Mouse (Mus musculus): ENCODE data around the gene Trpm5.

Trpm5 gene

GRCm38 (mm10) chr7:143094592-143095553, at the start of gene Trpm5:
Gene Trpm5 (minus strand): TSS chr7:143094642.
- DNase-seq, result peak; percentile 97

- no peak for DNase-seq
Measured at GRCm38 (mm10) chr7:143142680-143143079, 48.2 kb upstream of the Trpm5 start.

DNA sequence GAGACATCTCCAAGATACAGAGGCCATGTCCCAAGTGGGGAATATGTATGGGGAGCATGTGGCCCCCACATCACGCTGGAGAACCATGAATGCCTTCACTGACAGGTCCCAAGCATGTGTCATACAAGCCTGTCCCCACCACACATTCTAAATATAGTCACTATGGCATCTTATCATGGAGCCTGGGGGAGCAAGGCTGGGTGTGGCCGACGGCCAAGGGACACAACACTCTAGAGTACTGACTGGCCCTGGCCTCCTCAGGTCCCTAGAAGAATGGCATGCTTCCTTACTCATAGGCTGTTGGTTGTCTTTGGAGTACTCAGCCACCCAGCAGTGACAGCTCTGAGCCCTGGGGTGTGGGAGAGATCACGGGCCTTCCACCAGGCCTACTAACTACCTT, 45.5 kb upstream of the Trpm5 start:
- DNase-seq, result peak; percentile 98

DNA sequence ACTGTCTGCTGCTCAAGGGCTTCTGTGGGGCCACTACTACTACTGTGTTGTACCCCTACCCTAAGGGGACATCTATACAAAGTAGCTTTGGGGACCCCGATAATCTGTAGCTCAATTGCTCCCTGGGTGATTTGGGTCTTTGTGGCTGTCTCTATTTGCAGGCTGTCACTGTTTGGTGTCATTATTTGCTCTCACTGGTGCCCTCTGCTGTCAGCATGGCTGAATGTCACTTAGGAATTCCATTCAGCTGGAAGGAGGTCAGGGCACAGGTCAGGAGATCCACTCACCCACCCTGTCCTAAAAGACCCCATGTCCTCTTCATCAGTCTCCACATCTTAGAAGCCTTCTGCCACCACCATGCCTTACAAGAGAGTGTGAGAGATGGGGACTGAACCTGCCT, 44.3 kb upstream of the Trpm5 start:
- DNase-seq, result peak; percentile 94

DNA sequence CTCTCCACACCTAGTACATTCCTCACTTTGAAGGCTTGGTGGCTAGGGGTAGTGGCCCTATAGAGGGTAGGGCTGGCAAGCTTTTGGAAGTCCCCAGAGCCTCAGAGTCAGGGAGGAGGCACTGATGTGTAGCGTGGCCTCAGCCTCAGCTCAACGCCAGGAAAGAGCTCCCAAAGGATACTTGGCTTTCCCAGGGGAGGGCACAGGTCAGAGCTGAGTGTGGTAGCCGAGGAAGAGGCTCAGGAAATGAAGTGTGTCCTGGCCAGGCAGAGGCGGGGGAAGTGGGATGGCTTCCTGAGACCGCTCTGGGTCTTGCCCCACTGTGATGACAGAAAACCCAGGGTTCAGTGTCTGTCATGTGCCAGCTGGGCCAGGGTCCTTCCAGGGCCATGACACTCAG, 42.1 kb upstream of the Trpm5 start:
- peak; percentile 95 for DNase-seq

DNA sequence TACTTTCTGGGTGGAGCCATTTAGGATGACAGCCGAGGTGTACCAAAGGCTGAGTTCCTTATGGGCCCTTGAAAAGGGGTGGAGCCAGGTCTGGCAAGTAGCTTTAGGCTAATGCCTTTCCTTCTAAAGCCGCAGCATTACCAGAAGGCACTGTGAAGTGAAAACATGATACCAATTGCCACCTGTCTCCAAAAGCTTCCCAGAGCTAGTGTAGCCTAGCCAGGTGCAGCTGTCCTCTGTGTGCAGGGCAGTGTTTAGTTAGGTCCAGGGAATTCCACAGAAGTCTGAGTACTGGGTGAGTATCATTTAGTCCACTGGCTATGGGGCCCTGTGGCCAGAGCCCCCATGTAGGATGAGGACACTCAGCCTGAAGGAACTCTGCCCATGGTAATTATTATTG, 41.7 kb upstream of the Trpm5 start:
- no peak for DNase-seq

DNA sequence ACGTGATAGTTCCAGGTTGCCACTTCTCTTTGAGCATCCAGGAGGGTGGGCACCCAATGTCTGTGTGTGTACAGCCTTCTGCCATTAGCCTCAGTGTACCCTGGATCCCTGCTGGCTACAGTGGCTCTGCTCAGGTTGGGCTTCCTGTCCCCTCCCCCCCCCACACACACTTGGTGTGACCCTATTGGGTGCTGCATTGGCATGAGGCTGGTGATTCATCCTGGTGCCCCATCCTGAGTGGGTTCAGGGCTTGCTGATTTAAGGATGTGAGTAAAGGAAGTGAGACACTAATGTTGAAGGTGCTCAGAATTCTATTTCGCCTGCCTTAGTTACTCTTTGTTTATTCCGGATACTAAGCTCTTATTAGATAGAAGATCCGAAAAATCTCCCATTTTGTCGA, 38.4 kb upstream of the Trpm5 start:
- no peak for DNase-seq

DNA sequence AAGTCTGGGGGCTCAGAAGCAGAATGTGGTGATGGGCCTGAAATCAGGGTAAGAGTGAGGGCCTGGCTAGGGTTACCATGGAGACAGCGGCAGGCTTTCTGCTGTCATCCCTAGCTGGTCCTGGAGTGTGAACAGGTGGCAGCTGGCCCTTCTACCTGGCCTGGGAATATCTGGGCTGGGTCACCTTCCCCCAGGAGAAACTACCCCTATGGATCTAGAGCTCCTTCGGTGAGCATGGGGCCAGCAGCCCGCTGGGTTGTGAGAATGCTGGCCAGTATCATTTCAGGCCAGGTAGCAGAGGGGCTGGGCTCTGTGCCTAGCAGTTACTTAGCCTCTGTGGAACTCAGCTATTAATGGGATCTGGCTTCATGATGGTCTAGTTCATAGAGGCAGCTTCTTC, 30.5 kb upstream of the Trpm5 start:
- peak; percentile 94 for DNase-seq

GRCm38 (mm10) chr7:143123876-143124669, 29.6 kb upstream of the Trpm5 start:
- peak; percentile 98 for DNase-seq

- peak; percentile 98 for DNase-seq
Measured at GRCm38 (mm10) chr7:143122191-143122590, 27.7 kb upstream of the Trpm5 start.

GRCm38 (mm10) chr7:143119826-143120225, 25.4 kb upstream of the Trpm5 start:
- DNase-seq, result no peak

DNA sequence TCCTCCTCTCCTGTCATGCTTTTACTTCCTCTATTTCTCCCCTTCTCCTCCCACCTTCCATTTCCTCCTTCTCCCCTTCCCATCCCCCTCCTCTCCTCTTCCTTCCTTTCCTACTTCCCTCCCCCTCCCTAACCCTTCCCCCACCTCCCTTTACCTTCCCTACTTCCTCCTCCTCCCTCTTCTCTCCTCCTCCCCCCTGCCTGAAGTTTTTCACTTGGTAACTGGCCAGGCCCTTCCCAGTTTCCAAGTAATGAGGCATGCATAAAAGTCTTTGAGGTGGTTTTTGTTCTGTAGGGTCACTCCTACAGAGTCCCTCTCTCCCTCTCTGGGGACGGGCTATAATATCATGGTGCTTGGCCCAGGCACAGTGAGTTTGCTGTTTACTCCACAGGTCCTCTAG, 25.0 kb upstream of the Trpm5 start:
- DNase-seq, result peak; percentile 89

DNA sequence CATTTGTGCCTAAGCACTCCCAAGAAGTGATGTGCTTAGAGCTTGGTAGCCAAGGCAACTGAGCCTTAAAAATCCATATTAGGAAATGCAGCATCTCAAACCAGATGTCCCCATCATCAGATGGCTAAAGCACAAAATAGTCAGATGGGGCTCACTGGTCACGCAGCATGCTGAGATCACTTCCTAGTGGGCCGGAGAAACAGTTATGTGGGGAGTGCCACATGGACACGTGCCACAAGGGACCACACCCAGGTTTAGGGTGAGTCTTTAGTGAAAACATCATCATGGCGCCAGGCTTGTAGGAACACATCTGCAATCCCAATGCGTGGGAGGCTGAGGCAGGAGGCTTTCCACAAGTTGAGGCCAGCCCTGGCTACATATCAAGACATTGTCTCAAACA, 22.1 kb upstream of the Trpm5 start:
- DNase-seq, result no peak

DNA sequence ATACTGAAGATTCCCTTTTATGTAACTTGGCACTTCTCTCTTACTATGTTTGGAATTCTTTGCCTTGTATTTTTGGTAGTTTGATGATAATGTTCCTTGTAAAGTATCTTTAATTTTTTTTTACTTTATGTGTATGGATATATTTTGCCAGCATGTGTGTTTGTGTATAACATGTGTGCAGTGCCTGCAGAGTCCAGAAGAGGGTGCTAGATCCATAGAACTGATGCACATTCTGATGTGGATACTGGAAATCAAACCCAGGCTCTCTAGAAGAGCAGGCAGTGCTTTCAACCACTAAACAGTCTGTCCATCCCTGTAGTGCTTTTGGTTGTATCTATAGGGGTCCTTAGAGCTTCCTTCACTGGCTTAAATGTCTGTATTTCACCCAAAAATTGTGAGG, 20.3 kb upstream of the Trpm5 start:
- DNase-seq, result no peak

- peak; percentile 93 for DNase-seq
Measured at GRCm38 (mm10) chr7:143112395-143112794, 18.0 kb upstream of the Trpm5 start.

DNA sequence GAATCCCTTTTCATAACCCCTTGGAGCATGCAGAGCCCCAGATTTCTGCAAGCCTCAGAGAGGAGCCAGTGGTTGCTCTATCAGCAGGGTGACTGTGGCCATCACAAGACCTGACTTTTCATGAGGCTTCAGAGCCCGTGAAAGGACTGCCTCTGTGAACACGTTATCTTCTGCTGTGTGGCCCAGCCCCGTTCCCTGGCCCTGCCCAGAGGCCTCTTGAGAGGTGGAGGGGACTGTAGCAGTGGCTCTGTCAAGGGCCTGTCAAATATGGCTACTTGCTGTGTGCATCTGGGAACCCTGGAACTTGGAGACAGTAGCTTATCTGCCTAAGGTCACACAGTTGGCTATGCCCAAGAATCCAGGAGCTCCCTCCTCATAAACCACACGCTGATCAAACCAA, 17.3 kb upstream of the Trpm5 start:
- peak; percentile 97 for DNase-seq

- no peak for DNase-seq
Measured at GRCm38 (mm10) chr7:143110803-143111202, 16.4 kb upstream of the Trpm5 start.

DNA sequence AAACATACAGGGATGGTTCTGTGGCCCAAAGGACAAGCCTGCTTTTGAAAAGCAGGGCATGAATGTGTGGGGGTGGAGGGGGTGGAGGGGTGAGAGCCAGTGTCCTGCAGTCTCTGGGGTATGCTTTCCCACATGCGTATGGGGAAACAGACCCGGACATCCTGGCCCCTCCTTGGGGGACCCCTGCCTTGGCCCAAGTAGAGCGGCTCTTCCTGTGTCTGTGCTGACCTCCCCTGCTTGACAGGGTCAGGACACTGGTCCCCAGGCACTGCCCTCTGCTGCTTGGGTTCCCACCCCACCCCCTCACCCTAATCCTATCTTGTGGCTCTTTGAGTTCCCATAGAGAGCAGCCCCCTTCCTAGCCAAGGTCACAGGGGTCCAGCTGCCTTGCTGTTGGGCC, 15.3 kb upstream of the Trpm5 start:
- DNase-seq, result peak; percentile 94

DNA sequence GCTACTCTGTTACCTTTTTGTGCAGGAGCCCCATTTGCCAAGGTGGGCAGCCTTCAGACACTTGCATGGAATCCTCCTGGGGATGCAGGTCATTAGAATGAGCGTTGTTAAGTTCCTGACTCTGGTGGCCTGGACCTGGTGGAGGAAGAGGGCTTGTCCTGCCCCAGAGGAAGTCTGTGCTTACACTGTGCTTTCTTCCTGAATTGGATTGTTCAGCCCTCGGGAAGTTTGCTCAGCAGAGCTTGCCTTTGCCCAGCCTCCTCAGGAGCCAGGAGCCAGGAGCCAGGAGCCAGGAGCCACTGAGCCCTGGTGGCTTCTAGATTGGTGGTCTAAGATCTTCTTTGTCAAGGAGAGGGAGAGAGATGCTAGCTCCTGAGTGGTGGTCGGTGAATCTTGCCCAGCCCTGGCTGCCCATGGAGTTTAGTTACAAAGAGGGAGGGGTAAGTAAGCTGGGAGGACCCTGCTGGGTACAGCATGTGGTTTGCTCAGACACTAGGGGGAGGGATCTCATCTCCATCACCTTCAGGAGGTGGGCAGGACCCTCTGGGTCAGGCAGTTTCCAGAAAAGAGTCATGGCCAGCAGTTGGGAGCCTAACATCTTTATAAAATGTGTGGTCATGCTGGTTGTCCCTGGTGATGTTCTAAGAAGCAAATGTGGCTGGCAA, 14.7 kb upstream of the Trpm5 start:
- peak; percentile 94 for DNase-seq

- DNase-seq, result peak; percentile 96
Measured at GRCm38 (mm10) chr7:143108200-143108599, 13.8 kb upstream of the Trpm5 start.

DNA sequence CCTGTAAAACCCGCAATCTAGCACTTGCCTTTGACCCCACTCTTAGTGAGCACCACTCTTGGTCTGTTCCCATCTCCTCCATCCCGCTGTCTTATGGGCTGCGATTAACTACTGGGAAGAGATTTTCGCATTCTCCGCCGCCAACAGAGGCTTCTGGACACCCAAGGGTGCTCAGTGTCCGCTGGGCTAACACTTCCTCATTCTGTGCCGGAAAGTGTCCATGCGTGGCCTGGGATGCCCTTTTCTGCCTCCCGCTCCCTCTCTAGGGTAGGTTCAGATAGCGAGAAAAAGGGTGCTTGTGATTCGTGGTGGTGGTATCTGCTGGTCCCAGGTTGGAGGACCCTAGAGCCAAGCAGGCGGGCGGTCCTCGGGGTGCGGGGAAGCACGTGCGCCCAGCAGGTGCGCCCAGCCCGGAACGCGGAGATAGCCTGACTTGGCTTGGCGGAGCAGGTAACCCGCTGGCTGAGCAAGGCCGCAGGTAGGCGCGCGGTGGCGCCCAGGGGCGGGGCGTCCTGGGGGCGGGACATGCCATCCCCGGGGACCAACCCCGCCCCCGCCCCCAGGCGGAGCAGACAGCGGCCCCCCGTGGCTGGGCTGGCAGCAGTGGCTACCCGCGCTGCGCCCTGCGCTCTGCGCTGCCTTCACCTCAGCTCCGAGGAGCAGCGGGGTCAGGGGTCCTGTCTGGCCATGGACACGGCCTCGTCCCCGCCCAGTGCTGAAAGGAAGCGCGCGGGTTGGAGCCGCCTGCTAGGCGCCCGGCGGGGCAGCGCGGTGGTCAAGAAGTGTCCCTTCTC, 12.4 kb upstream of the Trpm5 start:
- DNase-seq, result peak; percentile 96

- no peak for DNase-seq
Measured at GRCm38 (mm10) chr7:143106062-143106461, 11.6 kb upstream of the Trpm5 start, which contains the start of gene Kcnq1. Gene Kcnq1 (plus strand): TSS chr7:143106362.
